Mouse (Mus musculus): ENCODE data around the gene Erbb3. TPM values are rescaled to one million over a fixed set of nuclear protein-coding genes. Genes with fewer than 3 reads are reported as not detected.
A peak's percentile ranks its signal among the peaks of the same experiment; 100 is the strongest.
"Not testable (repeated sequence)": the region's sequence is repeated elsewhere in the genome, so short reads cannot be mapped to it uniquely, and the experiment has no call there.

Gene Erbb3
- polyA plus RNA-seq, 1 experiment from 2014 or later: 5.8 TPM

GRCm38 (mm10) chr10:128565206-128565787, 24.2 kb downstream of the Erbb3 start:
- Histone ChIP-seq H3K9me3 (replicated peaks; ENCODE audit: control insufficient read depth, low read length) (no peaks in the 10 kb centered on the region), H3K4me1 (ENCODE audit: control insufficient read depth, insufficient read depth, low read length) (peaks cover 5% of the 10 kb centered on the region; the same call in 1 of the 2 replicates), H3K9ac (ENCODE audit: low read depth, low read length) (peak overlapping the region; percentile 93), H3K4me3 (ENCODE audit: low read depth, low read length) (peak overlapping the region; percentile 86), H3K36me3 (ENCODE audit: control insufficient read depth, insufficient read depth, low read length) (peaks cover 18% of the 10 kb centered on the region), H3K27me3 (ENCODE audit: control insufficient read depth, insufficient read depth, low read length) (no peaks in the 10 kb centered on the region), H3K27ac (ENCODE audit: low read depth, low read length) (peak overlapping the region; percentile 94), H3K4me2 (peak overlapping the region; percentile 79)
- peak; percentile 36; the same call in 1 of the 2 replicates for ATAC-seq (replicated peaks; ENCODE audit: insufficient number of reproducible peaks, low FRiP score, low TSS enrichment)
- 0% methylated on average over 46 of the region's 46 CpGs for WGBS (ENCODE audit: insufficient replicate concordance)

GRCm38 (mm10) chr10:128563544-128563943, 25.9 kb downstream of the Erbb3 start:
- H3K4me3 ChIP-seq (ENCODE audit: low read depth, low read length): no peak overlapping the region
- ATAC-seq (replicated peaks; ENCODE audit: insufficient number of reproducible peaks, low FRiP score, low TSS enrichment): no peak
- H3K9me3 ChIP-seq (replicated peaks; ENCODE audit: control insufficient read depth, low read length): no peaks in the 10 kb centered on the region
- no peaks in the 10 kb centered on the region for H3K27me3 ChIP-seq (ENCODE audit: control insufficient read depth, insufficient read depth, low read length)
- peak overlapping the region; percentile 79; the same call in 1 of the 2 replicates for H3K4me2 ChIP-seq
- H3K4me1 ChIP-seq (ENCODE audit: control insufficient read depth, insufficient read depth, low read length): peaks cover 5% of the 10 kb centered on the region; the same call in 1 of the 2 replicates
- H3K9ac ChIP-seq (ENCODE audit: low read depth, low read length): no peak overlapping the region; the same call in 1 of the 2 replicates
- peaks cover 31% of the 10 kb centered on the region for H3K36me3 ChIP-seq (ENCODE audit: control insufficient read depth, insufficient read depth, low read length)
- 82% methylated on average over 6 of the region's 6 CpGs for WGBS (ENCODE audit: insufficient replicate concordance)
- H3K27ac ChIP-seq (ENCODE audit: low read depth, low read length): no peak overlapping the region

GRCm38 (mm10) chr10:128556963-128557362, 32.5 kb downstream of the Erbb3 start:
- H3K4me1 ChIP-seq (ENCODE audit: control insufficient read depth, insufficient read depth, low read length): no peaks in the 10 kb centered on the region
- H3K9me3 ChIP-seq (replicated peaks; ENCODE audit: control insufficient read depth, low read length): no peaks in the 10 kb centered on the region
- no peak for ATAC-seq (replicated peaks; ENCODE audit: insufficient number of reproducible peaks, low FRiP score, low TSS enrichment)
- no peak overlapping the region for H3K9ac ChIP-seq (ENCODE audit: low read depth, low read length)
- no peak overlapping the region for H3K4me3 ChIP-seq (ENCODE audit: low read depth, low read length)
- H3K27ac ChIP-seq (ENCODE audit: low read depth, low read length): no peak overlapping the region
- H3K4me2 ChIP-seq: no peak overlapping the region
- H3K27me3 ChIP-seq (ENCODE audit: control insufficient read depth, insufficient read depth, low read length): no peaks in the 10 kb centered on the region
- 79% methylated on average over 6 of the region's 6 CpGs for WGBS (ENCODE audit: insufficient replicate concordance)
- peaks cover 31% of the 10 kb centered on the region for H3K36me3 ChIP-seq (ENCODE audit: control insufficient read depth, insufficient read depth, low read length)

- no peaks in the 10 kb centered on the region for H3K4me1 ChIP-seq (ENCODE audit: control insufficient read depth, insufficient read depth, low read length)
- H3K9ac ChIP-seq (ENCODE audit: low read depth, low read length): no peak overlapping the region
- no peak overlapping the region for H3K4me2 ChIP-seq
- no peaks in the 10 kb centered on the region for H3K27me3 ChIP-seq (ENCODE audit: control insufficient read depth, insufficient read depth, low read length)
- no peak for ATAC-seq (replicated peaks; ENCODE audit: insufficient number of reproducible peaks, low FRiP score, low TSS enrichment)
- no peaks in the 10 kb centered on the region for H3K9me3 ChIP-seq (replicated peaks; ENCODE audit: control insufficient read depth, low read length)
- peaks cover 28% of the 10 kb centered on the region for H3K36me3 ChIP-seq (ENCODE audit: control insufficient read depth, insufficient read depth, low read length)
- no peak overlapping the region for H3K4me3 ChIP-seq (ENCODE audit: low read depth, low read length)
- H3K27ac ChIP-seq (ENCODE audit: low read depth, low read length): no peak overlapping the region
Measured at GRCm38 (mm10) chr10:128556286-128556685, 33.2 kb downstream of the Erbb3 start.

- H3K4me1 ChIP-seq (ENCODE audit: control insufficient read depth, insufficient read depth, low read length); ATAC-seq (replicated peaks; ENCODE audit: insufficient number of reproducible peaks, low FRiP score, low TSS enrichment); H3K4me2 ChIP-seq; H3K9ac ChIP-seq (ENCODE audit: low read depth, low read length); H3K9me3 ChIP-seq (replicated peaks; ENCODE audit: control insufficient read depth, low read length); H3K27me3 ChIP-seq (ENCODE audit: control insufficient read depth, insufficient read depth, low read length); H3K4me3 ChIP-seq (ENCODE audit: low read depth, low read length); H3K27ac ChIP-seq (ENCODE audit: low read depth, low read length): not testable (repeated sequence)
- WGBS (ENCODE audit: insufficient replicate concordance): 83% methylated on average over 1 of the region's 1 CpGs
- peaks cover 22% of the 10 kb centered on the region for H3K36me3 ChIP-seq (ENCODE audit: control insufficient read depth, insufficient read depth, low read length)
Measured at GRCm38 (mm10) chr10:128555567-128555966, 33.9 kb downstream of the Erbb3 start.

- WGBS (ENCODE audit: insufficient replicate concordance): 78% methylated on average over 11 of the region's 11 CpGs
- not testable (repeated sequence) for ATAC-seq (replicated peaks; ENCODE audit: insufficient number of reproducible peaks, low FRiP score, low TSS enrichment); H3K27ac ChIP-seq (ENCODE audit: low read depth, low read length); H3K36me3 ChIP-seq (ENCODE audit: control insufficient read depth, insufficient read depth, low read length); H3K9me3 ChIP-seq (replicated peaks; ENCODE audit: control insufficient read depth, low read length); H3K9ac ChIP-seq (ENCODE audit: low read depth, low read length); H3K27me3 ChIP-seq (ENCODE audit: control insufficient read depth, insufficient read depth, low read length); H3K4me2 ChIP-seq; H3K4me3 ChIP-seq (ENCODE audit: low read depth, low read length); H3K4me1 ChIP-seq (ENCODE audit: control insufficient read depth, insufficient read depth, low read length)
Measured at GRCm38 (mm10) chr10:128550144-128550823, 39.2 kb downstream of the Erbb3 start.

- WGBS (ENCODE audit: insufficient replicate concordance): 60% methylated on average over 6 of the region's 6 CpGs
- H3K4me2 ChIP-seq: peak overlapping the region; percentile 87; the same call in 1 of the 2 replicates
- H3K27me3 ChIP-seq (ENCODE audit: control insufficient read depth, insufficient read depth, low read length); H3K27ac ChIP-seq (ENCODE audit: low read depth, low read length); H3K4me3 ChIP-seq (ENCODE audit: low read depth, low read length); H3K9ac ChIP-seq (ENCODE audit: low read depth, low read length); H3K4me1 ChIP-seq (ENCODE audit: control insufficient read depth, insufficient read depth, low read length); H3K9me3 ChIP-seq (replicated peaks; ENCODE audit: control insufficient read depth, low read length); H3K36me3 ChIP-seq (ENCODE audit: control insufficient read depth, insufficient read depth, low read length); ATAC-seq (replicated peaks; ENCODE audit: insufficient number of reproducible peaks, low FRiP score, low TSS enrichment): not testable (repeated sequence)
Measured at GRCm38 (mm10) chr10:128549682-128550057, 39.8 kb downstream of the Erbb3 start.

GRCm38 (mm10) chr10:128548947-128549681, 40.3 kb downstream of the Erbb3 start, which contains the start of gene Rpl41:
Gene Rpl41, minus strand, starts transcription at chr10:128549305.
- no peaks in the 10 kb centered on the region for H3K9me3 ChIP-seq (replicated peaks; ENCODE audit: control insufficient read depth, low read length)
- peak within 1 kb of the TSS; percentile 94 for H3K27ac ChIP-seq (ENCODE audit: low read depth, low read length)
- H3K36me3 ChIP-seq (ENCODE audit: control insufficient read depth, insufficient read depth, low read length): peaks cover 10% of the 10 kb centered on the region; the same call in 1 of the 2 replicates
- peak within 1 kb of the TSS; percentile 84 for H3K4me3 ChIP-seq (ENCODE audit: low read depth, low read length)
- peaks cover 5% of the 10 kb centered on the region for H3K4me1 ChIP-seq (ENCODE audit: control insufficient read depth, insufficient read depth, low read length)
- peak within 1 kb of the TSS; percentile 87 for H3K4me2 ChIP-seq
- peak; percentile 89 for ATAC-seq (replicated peaks; ENCODE audit: insufficient number of reproducible peaks, low FRiP score, low TSS enrichment)
- no peaks in the 10 kb centered on the region for H3K27me3 ChIP-seq (ENCODE audit: control insufficient read depth, insufficient read depth, low read length)
- peak within 1 kb of the TSS; percentile 95 for H3K9ac ChIP-seq (ENCODE audit: low read depth, low read length)
- WGBS (ENCODE audit: insufficient replicate concordance): under 1% methylated on average over 31 of the region's 31 CpGs

Measured in heart, embryonic 11.5 days (tissue).